17 mouse cellular contexts compared by ENCODE assay signal in the genomic region with DNA sequence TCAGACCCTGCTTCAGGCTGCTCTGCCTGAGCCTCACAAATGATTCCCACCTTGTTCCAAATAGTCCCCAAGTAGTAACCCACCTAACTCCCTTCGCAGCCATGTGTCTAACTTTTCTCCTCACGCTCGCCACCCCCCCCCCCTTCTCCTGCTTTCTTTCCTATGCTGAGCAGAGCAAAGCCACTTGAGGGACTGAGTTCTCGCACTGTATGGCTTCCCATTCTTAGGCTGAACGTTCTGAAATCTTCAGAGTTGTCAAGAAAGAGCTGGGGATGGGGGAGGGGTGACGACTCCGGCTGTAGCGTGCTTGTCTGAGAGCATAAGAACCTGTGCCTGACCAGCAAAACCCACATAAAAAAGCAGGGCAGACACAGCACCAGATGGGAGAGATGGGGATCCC.
DNase-seq lines count a peak whose midpoint lies in the region; ATAC-seq lines count a peak whose summit lies in the region.
"Had no signal": no experiment of that assay in that cellular context is flagged by ENCODE, and none has a peak within 500 bp of the region (broad histone marks: within the 10 kb centered on the region; RNA-seq: fewer than 3 reads in every experiment).

No protein-coding gene starts in this region.

- H3K4me2 ChIP-seq in forebrain, embryonic 11.5 days (ENCODE audit: low read depth, low read length, severe bottlenecking): no peak overlapping the region
- no peak overlapping the region for H3K4me2 ChIP-seq in neural tube, embryonic 13.5 days
- no peak overlapping the region for H3K4me2 ChIP-seq in hindbrain, embryonic 13.5 days
- H3K4me2 ChIP-seq: heart, embryonic 13.5 days; limb, embryonic 12.5 days had no signal

- peaks cover 22% of the 10 kb centered on the region for H3K4me1 ChIP-seq in forebrain, embryonic 10.5 days
- H3K4me1 ChIP-seq in forebrain, embryonic 11.5 days (replicated peaks; ENCODE audit: control insufficient read depth, insufficient read depth, low read length): peaks cover 5% of the 10 kb centered on the region; the same call in 1 of the 2 replicates
- peaks cover 21% of the 10 kb centered on the region for H3K4me1 ChIP-seq in neural tube, embryonic 13.5 days (replicated peaks)
- peaks cover 25% of the 10 kb centered on the region for H3K4me1 ChIP-seq in hindbrain, embryonic 13.5 days (replicated peaks)

- no peak overlapping the region for H3K9ac ChIP-seq in forebrain, embryonic 11.5 days (ENCODE audit: low read length)
- no peak overlapping the region for H3K9ac ChIP-seq in neural tube, embryonic 13.5 days
- no peak overlapping the region; the same call in 1 of the 2 replicates for H3K9ac ChIP-seq in hindbrain, embryonic 13.5 days
- H3K9ac ChIP-seq: heart, embryonic 13.5 days; limb, embryonic 12.5 days; liver, embryonic 14.5 days had no signal

- H3K27ac ChIP-seq in forebrain, embryonic 10.5 days: peak overlapping the region; percentile 44; the same call in 1 of the 2 replicates
- no peak overlapping the region for H3K27ac ChIP-seq in forebrain, embryonic 11.5 days (ENCODE audit: low read depth, low read length)
- H3K27ac ChIP-seq in neural tube, embryonic 13.5 days (replicated peaks): no peak overlapping the region
- H3K27ac ChIP-seq in hindbrain, embryonic 13.5 days: peak overlapping the region; percentile 40; the same call in 1 of the 2 replicates
- H3K27ac ChIP-seq: heart, embryonic 13.5 days; limb, embryonic 12.5 days; liver, embryonic 14.5 days had no signal

- no peak for ATAC-seq in forebrain, embryonic 11.5 days (replicated peaks; ENCODE audit: low FRiP score)
- peak; percentile 27; the same call in 1 of the 2 replicates for ATAC-seq in neural tube, embryonic 13.5 days (ENCODE audit: low read depth)
- ATAC-seq in hindbrain, embryonic 13.5 days (ENCODE audit: low FRiP score): no peak
- ATAC-seq: lung, postnatal 0 days; Patski had no signal

- H3K9me3 ChIP-seq in forebrain, embryonic 10.5 days: no peaks in the 10 kb centered on the region
- H3K9me3 ChIP-seq in forebrain, embryonic 11.5 days (ENCODE audit: control insufficient read depth, low read length): no peaks in the 10 kb centered on the region
- H3K9me3 ChIP-seq in neural tube, embryonic 13.5 days: no peaks in the 10 kb centered on the region
- H3K9me3 ChIP-seq in hindbrain, embryonic 13.5 days: no peaks in the 10 kb centered on the region
- H3K9me3 ChIP-seq: heart, embryonic 13.5 days; limb, embryonic 12.5 days had no signal

- H3K27me3 ChIP-seq in forebrain, embryonic 10.5 days (ENCODE audit: poor library complexity, severe bottlenecking): no peaks in the 10 kb centered on the region
- no peaks in the 10 kb centered on the region for H3K27me3 ChIP-seq in forebrain, embryonic 11.5 days (ENCODE audit: control insufficient read depth, insufficient read depth, low read length)
- no peaks in the 10 kb centered on the region for H3K27me3 ChIP-seq in neural tube, embryonic 13.5 days
- no peaks in the 10 kb centered on the region for H3K27me3 ChIP-seq in hindbrain, embryonic 13.5 days
- H3K27me3 ChIP-seq: heart, embryonic 13.5 days had no signal

- DNase-seq in forebrain, embryonic 10.5 days (ENCODE audit: extremely low spot score, low spot score): no peak
- no peak for DNase-seq in forebrain, embryonic 11.5 days (ENCODE audit: low spot score)
- DNase-seq in neural tube, embryonic 10.5 days (ENCODE audit: extremely low spot score, low spot score): no peak
- peak; percentile 54 for DNase-seq in retina, embryonic 14.5 days (ENCODE audit: low spot score)
- no peak for DNase-seq in heart, adult 8-10 months (ENCODE audit: low spot score)
- DNase-seq in urinary bladder, postnatal 14 days (ENCODE audit: low spot score): no peak
- DNase-seq: heart, postnatal 4 days; kidney, adult 11 months; kidney, postnatal 10 days; thymus, postnatal 4 days had no signal

- H3K4me3 ChIP-seq in forebrain, embryonic 10.5 days: no peak overlapping the region
- no peak overlapping the region for H3K4me3 ChIP-seq in forebrain, embryonic 11.5 days (ENCODE audit: low read depth, low read length)
- no peak overlapping the region for H3K4me3 ChIP-seq in neural tube, embryonic 13.5 days
- H3K4me3 ChIP-seq in hindbrain, embryonic 13.5 days: no peak overlapping the region
- H3K4me3 ChIP-seq: heart, embryonic 13.5 days; limb, embryonic 12.5 days had no signal

- 57% methylated on average over 8 of the region's 8 CpGs for WGBS in forebrain, embryonic 10.5 days
- 55% methylated on average over 8 of the region's 8 CpGs for WGBS in forebrain, embryonic 11.5 days
- WGBS in neural tube, embryonic 13.5 days: 53% methylated on average over 8 of the region's 8 CpGs
- WGBS in hindbrain, embryonic 13.5 days: 46% methylated on average over 8 of the region's 8 CpGs

- no peaks in the 10 kb centered on the region for H3K36me3 ChIP-seq in forebrain, embryonic 10.5 days (replicated peaks)
- no peaks in the 10 kb centered on the region for H3K36me3 ChIP-seq in forebrain, embryonic 11.5 days (ENCODE audit: control insufficient read depth, insufficient read depth, low read length)
- H3K36me3 ChIP-seq in neural tube, embryonic 13.5 days: no peaks in the 10 kb centered on the region
- H3K36me3 ChIP-seq in hindbrain, embryonic 13.5 days: no peaks in the 10 kb centered on the region
- H3K36me3 ChIP-seq: heart, embryonic 13.5 days; limb, embryonic 12.5 days had no signal

Comparison
In these comparisons a context has a peak if more than half of its experiments do, and no peak if none do; other contexts are left out.
1. H3K27ac ChIP-seq: peak in forebrain, embryonic 10.5 days (single experiment) and hindbrain, embryonic 13.5 days (single experiment); none in forebrain, embryonic 11.5 days (single experiment) and neural tube, embryonic 13.5 days (single experiment).